Mouse (Mus musculus) gastrocnemius, adult 8-10 months (tissue): ENCODE results near the gene Psg26. TPM values are rescaled to one million over a fixed set of nuclear protein-coding genes. Genes with fewer than 3 reads are reported as not detected.
"Not testable (repeated sequence)": the region's sequence is repeated elsewhere in the genome, so short reads cannot be mapped to it uniquely, and the experiment has no call there.

Experiments
- DNase-seq, 2 experiments: peaks; one replicate each; pipeline ENCODE4 v3.0.0; 2022; ENCODE audit warnings: low spot score in 2 of 2
- total RNA-seq, 4 experiments: library from RNA; stranded (reverse); gene quantifications; 2 replicates each; pipeline ENCODE4 v1.2.4; 2022

Psg26 gene
- not detected for total RNA-seq

- no peak for DNase-seq
Measured at GRCm38 (mm10) chr7:18484077-18484476, at the start of gene Psg26. Psg26 (minus strand) TSS chr7:18484177.

- DNase-seq, result no peak
Measured at GRCm38 (mm10) chr7:18533420-18533819, 49.4 kb upstream of the Psg26 start.

- DNase-seq, result no peak
Measured at GRCm38 (mm10) chr7:18532169-18532568, 48.2 kb upstream of the Psg26 start, which contains the start of gene Psg25. Psg25 (minus strand) TSS chr7:18532269.

GRCm38 (mm10) chr7:18524668-18525067, 40.7 kb upstream of the Psg26 start:
- DNase-seq, result no peak

- DNase-seq, result not testable (repeated sequence)
Measured at GRCm38 (mm10) chr7:18512848-18513247, 28.9 kb upstream of the Psg26 start.

GRCm38 (mm10) chr7:18512417-18512816, 28.4 kb upstream of the Psg26 start:
- DNase-seq, result not testable (repeated sequence)

GRCm38 (mm10) chr7:18511479-18511878, 27.5 kb upstream of the Psg26 start:
- no peak for DNase-seq

- not testable (repeated sequence) for DNase-seq
Measured at GRCm38 (mm10) chr7:18431941-18432340, 52.0 kb downstream of the Psg26 start, which contains the start of gene Psg28. Psg28 (minus strand) TSS chr7:18432041.

Other genes starting within 250 kb of the Psg26 start
- not detected for gene Mill1, start 238.8 kb downstream of the Psg26 start, total RNA-seq
- gene Psg18, start 129.2 kb downstream of the Psg26 start, total RNA-seq, result not detected
- not detected for gene Psg28, start 52.1 kb downstream of the Psg26 start, total RNA-seq
- gene Psg25, start 48.1 kb upstream of the Psg26 start, total RNA-seq, result not detected
- gene Psg27, start 83.1 kb upstream of the Psg26 start, total RNA-seq, result not detected
- not detected for gene Psg23, start 132.3 kb upstream of the Psg26 start, total RNA-seq
- not detected for gene Psg21, start 172.5 kb upstream of the Psg26 start, total RNA-seq
- not detected for gene Psg20, start 202.0 kb upstream of the Psg26 start, total RNA-seq
- gene Psg22, start 233.9 kb upstream of the Psg26 start, total RNA-seq, result not detected